8 mouse cellular contexts compared by ENCODE assay signal in genomic region chr4:99656605-99657429, GRCm38 (mm10). TPM values are rescaled to one million over a fixed set of nuclear protein-coding genes. Genes with fewer than 3 reads are reported as not detected.
DNase-seq lines count a peak whose midpoint lies in the region; ATAC-seq and TF ChIP-seq lines count a peak whose summit lies in the region.

No protein-coding gene starts in this region.

- peak overlapping the region; percentile 46 for H3K4me2 ChIP-seq in embryonic facial prominence, embryonic 15.5 days (replicated peaks)
- peak overlapping the region; percentile 45 for H3K4me2 ChIP-seq in hindbrain, embryonic 16.5 days (ENCODE audit: low read length)
- peak overlapping the region; percentile 54 for H3K4me2 ChIP-seq in midbrain, embryonic 13.5 days (replicated peaks)

- in situ Hi-C loops in ES-E14 (cut with MboI; ENCODE audit: low sequenced_read_pairs in 2 of 2, unreplicated experiment in 2 of 2) = no loop called here

- under 1% methylated on average over 91 of the region's 92 CpGs for WGBS in heart, embryonic 10.5 days
- WGBS in embryonic facial prominence, embryonic 15.5 days = under 1% methylated on average over 88 of the region's 92 CpGs
- WGBS in hindbrain, embryonic 16.5 days = under 1% methylated on average over 65 of the region's 92 CpGs
- WGBS in midbrain, embryonic 13.5 days = under 1% methylated on average over 91 of the region's 92 CpGs

- ATAC-seq in embryonic facial prominence, embryonic 15.5 days (ENCODE audit: insufficient number of reproducible peaks, low FRiP score, low TSS enrichment, low read depth) = no peak
- ATAC-seq in hindbrain, embryonic 16.5 days = peak; percentile 39; the same call in 1 of the 2 replicates
- ATAC-seq in midbrain, embryonic 13.5 days = peak; percentile 46; the same call in 1 of the 2 replicates

- H3K9me3 ChIP-seq in heart, embryonic 10.5 days = no peaks in the 10 kb centered on the region
- no peaks in the 10 kb centered on the region for H3K9me3 ChIP-seq in ES-E14 (ENCODE audit: control insufficient read depth, insufficient read depth, low read depth, low read length)
- H3K9me3 ChIP-seq in embryonic facial prominence, embryonic 15.5 days (replicated peaks) = no peaks in the 10 kb centered on the region
- no peaks in the 10 kb centered on the region for H3K9me3 ChIP-seq in hindbrain, embryonic 16.5 days (ENCODE audit: control insufficient read depth, low read length)
- H3K9me3 ChIP-seq in midbrain, embryonic 13.5 days = no peaks in the 10 kb centered on the region

- H3K9ac ChIP-seq in ES-E14 (ENCODE audit: insufficient read depth, low read depth, low read length, poor library complexity, severe bottlenecking) = peak overlapping the region; percentile 70
- no peak overlapping the region for H3K9ac ChIP-seq in embryonic facial prominence, embryonic 15.5 days
- H3K9ac ChIP-seq in hindbrain, embryonic 16.5 days (ENCODE audit: low read depth, low read length) = peak overlapping the region; percentile 11
- peak overlapping the region; percentile 14; the same call in 1 of the 2 replicates for H3K9ac ChIP-seq in midbrain, embryonic 13.5 days (replicated peaks)

- DNase-seq in heart, embryonic 10.5 days (ENCODE audit: low spot score) = no peak
- DNase-seq in heart, adult 8-10 months (ENCODE audit: low spot score) = no peak
- no peak for DNase-seq in ES-E14 (ENCODE audit: low read depth, low spot score)
- DNase-seq in urinary bladder, postnatal 10 days (ENCODE audit: low spot score) = no peak
- DNase-seq in layer of hippocampus, adult 9-11 months = no peak

- H3K27ac ChIP-seq in heart, embryonic 10.5 days = no peak overlapping the region
- H3K27ac ChIP-seq in ES-E14 (ENCODE audit: insufficient read depth, low read depth, low read length, poor library complexity, severe bottlenecking) = no peak overlapping the region
- H3K27ac ChIP-seq in embryonic facial prominence, embryonic 15.5 days (replicated peaks) = no peak overlapping the region
- peak overlapping the region; percentile 51; the same call in 1 of the 2 replicates for H3K27ac ChIP-seq in hindbrain, embryonic 16.5 days (ENCODE audit: low read depth, low read length)
- H3K27ac ChIP-seq in midbrain, embryonic 13.5 days = no peak overlapping the region

- peaks cover 35% of the 10 kb centered on the region for H3K4me1 ChIP-seq in heart, embryonic 10.5 days
- H3K4me1 ChIP-seq in ES-E14 (ENCODE audit: control insufficient read depth in 2 of 2, insufficient read depth in 2 of 2, low read length in 2 of 2, poor library complexity in 1 of 2) = peaks cover 4 to 5% of the 10 kb centered on the region in 2 experiments; a peak in 3 of 4 replicates
- peaks cover 37% of the 10 kb centered on the region for H3K4me1 ChIP-seq in embryonic facial prominence, embryonic 15.5 days
- H3K4me1 ChIP-seq in hindbrain, embryonic 16.5 days (ENCODE audit: control insufficient read depth, insufficient read depth, low read depth, low read length) = peaks cover 10% of the 10 kb centered on the region
- H3K4me1 ChIP-seq in midbrain, embryonic 13.5 days (replicated peaks) = peaks cover 27% of the 10 kb centered on the region

- H3K4me3 ChIP-seq in heart, embryonic 10.5 days = peak overlapping the region; percentile 52
- peak overlapping the region; percentile 54 to 77 for H3K4me3 ChIP-seq in ES-E14 (ENCODE audit: insufficient read depth in 1 of 2, low read depth in 1 of 2, low read length in 2 of 2, poor library complexity in 1 of 2, severe bottlenecking in 1 of 2)
- peak overlapping the region; percentile 39 for H3K4me3 ChIP-seq in embryonic facial prominence, embryonic 15.5 days (replicated peaks)
- H3K4me3 ChIP-seq in hindbrain, embryonic 16.5 days (ENCODE audit: low read length) = peak overlapping the region; percentile 39
- H3K4me3 ChIP-seq in midbrain, embryonic 13.5 days (replicated peaks) = peak overlapping the region; percentile 36

- H3K27me3 ChIP-seq in heart, embryonic 10.5 days (ENCODE audit: insufficient read depth, poor library complexity, severe bottlenecking) = peaks cover 97% of the 10 kb centered on the region
- H3K27me3 ChIP-seq in embryonic facial prominence, embryonic 15.5 days = peaks cover 92% of the 10 kb centered on the region
- H3K27me3 ChIP-seq in hindbrain, embryonic 16.5 days (replicated peaks; ENCODE audit: control insufficient read depth, insufficient read depth, low read length) = peaks cover 36% of the 10 kb centered on the region
- peaks cover 92% of the 10 kb centered on the region for H3K27me3 ChIP-seq in midbrain, embryonic 13.5 days

- no peaks in the 10 kb centered on the region for H3K36me3 ChIP-seq in heart, embryonic 10.5 days
- no peaks in the 10 kb centered on the region; the same call in 1 of the 2 replicates for H3K36me3 ChIP-seq in ES-E14 (ENCODE audit: control insufficient read depth, insufficient read depth, low read length, poor library complexity, severe bottlenecking)
- H3K36me3 ChIP-seq in embryonic facial prominence, embryonic 15.5 days = no peaks in the 10 kb centered on the region
- H3K36me3 ChIP-seq in hindbrain, embryonic 16.5 days (ENCODE audit: control insufficient read depth, insufficient read depth, low read length) = no peaks in the 10 kb centered on the region
- H3K36me3 ChIP-seq in midbrain, embryonic 13.5 days = no peaks in the 10 kb centered on the region

TF ChIP-seq in ES-E14, 5 proteins besides CTCF, POLR2A, EP300 and RAD21:
- no peak for TF ChIP-seq MAFK (IDR thresholded peaks at IDR 0.05; ENCODE audit: insufficient read depth, low read depth, low read length)
- no peak for TF ChIP-seq CHD2 (IDR thresholded peaks at IDR 0.05; ENCODE audit: low read depth, low read length)
- no peak for TF ChIP-seq HCFC1 (IDR thresholded peaks at IDR 0.05; ENCODE audit: borderline replicate concordance, insufficient read depth, low read length)
- TF ChIP-seq ZNF384 (IDR thresholded peaks at IDR 0.05; ENCODE audit: low read depth, low read length) = no peak
- no peak for TF ChIP-seq ZC3H11A (IDR thresholded peaks at IDR 0.05; ENCODE audit: borderline replicate concordance, low read depth, low read length)

RNA-seq across cellular contexts. Expression of gene Foxd3, which starts 0.7 kb away (rescaled TPM):
- polyA plus RNA-seq in heart, embryonic 10.5 days (2016; fragmentation: Nextera tagmentation; extraction: Ambion mirVana) = 0.18 TPM in 1 of 2 replicates, not detected in the other
- total RNA-seq in heart, adult 8-10 months (2022) = under 1 TPM; 0.34 to 0.69 (median 0.41) TPM
- 26.1 and 34.7 TPM in 2 replicates for total RNA-seq in ES-E14 (2012; rRNA removed)
- 1.7 and 1.8 TPM in 2 replicates for polyA plus RNA-seq in embryonic facial prominence, embryonic 15.5 days (2015; fragmentation: Nextera tagmentation; extraction: Ambion mirVana)
- polyA plus RNA-seq in hindbrain, embryonic 16.5 days (2015; fragmentation: Nextera tagmentation; extraction: Ambion mirVana) = 1.4 and 1.5 TPM in 2 replicates
- 0.08 TPM in 1 of 2 replicates, not detected in the other for polyA plus RNA-seq in midbrain, embryonic 13.5 days (2015; fragmentation: Nextera tagmentation; extraction: Ambion mirVana)

RNA-seq across cellular contexts. Expression of gene Alg6, which starts 58.6 kb away (rescaled TPM):
- polyA plus RNA-seq in heart, embryonic 10.5 days (2016; fragmentation: Nextera tagmentation; extraction: Ambion mirVana) = 13.2 and 16.2 TPM in 2 replicates
- 1 to 10 TPM; 5.0 to 8.2 (median 6.5) TPM for total RNA-seq in heart, adult 8-10 months (2022)
- 31.5 and 45.9 TPM in 2 replicates for total RNA-seq in ES-E14 (2012; rRNA removed)
- polyA plus RNA-seq in embryonic facial prominence, embryonic 15.5 days (2015; fragmentation: Nextera tagmentation; extraction: Ambion mirVana) = 17.2 and 18.6 TPM in 2 replicates
- polyA plus RNA-seq in hindbrain, embryonic 16.5 days (2015; fragmentation: Nextera tagmentation; extraction: Ambion mirVana) = 12.0 and 13.8 TPM in 2 replicates
- polyA plus RNA-seq in midbrain, embryonic 13.5 days (2015; fragmentation: Nextera tagmentation; extraction: Ambion mirVana) = 10.2 and 10.4 TPM in 2 replicates
